10 mouse cellular contexts compared by ENCODE assay signal in genomic region chr5:52743231-52743630, GRCm38 (mm10). TPM values are rescaled to one million over a fixed set of nuclear protein-coding genes. Genes with fewer than 3 reads are reported as not detected.
A peak's percentile ranks its signal among the peaks of the same experiment; 100 is the strongest.
DNase-seq lines count a peak whose midpoint lies in the region; ATAC-seq lines count a peak whose summit lies in the region.
"Had no signal": no experiment of that assay in that cellular context is flagged by ENCODE, and none has a peak within 500 bp of the region (broad histone marks: within the 10 kb centered on the region; RNA-seq: fewer than 3 reads in every experiment).

No protein-coding gene starts in this region.

- DNase-seq in kidney, postnatal 14 days: no peak
- no peak for DNase-seq in embryonic facial prominence, embryonic 10.5 days (ENCODE audit: low spot score)
- DNase-seq in adrenal gland, postnatal 10 days: no peak
- DNase-seq in layer of hippocampus, postnatal 36 days: no peak
- DNase-seq: thymus, postnatal 36 days had no signal

- H3K9me3 ChIP-seq in kidney, embryonic 16.5 days (ENCODE audit: low read length): no peaks in the 10 kb centered on the region
- H3K9me3 ChIP-seq in embryonic facial prominence, embryonic 10.5 days: no peaks in the 10 kb centered on the region
- H3K9me3 ChIP-seq in hindbrain, embryonic 16.5 days (ENCODE audit: control insufficient read depth, low read length): no peaks in the 10 kb centered on the region

- peak overlapping the region; percentile 88; the same call in 1 of the 2 replicates for H3K4me3 ChIP-seq in kidney, embryonic 16.5 days (ENCODE audit: low read length)
- peak overlapping the region; percentile 91 for H3K4me3 ChIP-seq in embryonic facial prominence, embryonic 10.5 days
- no peak overlapping the region for H3K4me3 ChIP-seq in hindbrain, embryonic 16.5 days (ENCODE audit: low read length)

- H3K27ac ChIP-seq in kidney, embryonic 16.5 days (ENCODE audit: low read length): no peak overlapping the region
- no peak overlapping the region for H3K27ac ChIP-seq in embryonic facial prominence, embryonic 10.5 days (replicated peaks)
- no peak overlapping the region for H3K27ac ChIP-seq in hindbrain, embryonic 16.5 days (ENCODE audit: low read depth, low read length)

- peaks cover 13% of the 10 kb centered on the region for H3K4me1 ChIP-seq in kidney, embryonic 16.5 days (ENCODE audit: insufficient read depth, low read length)
- peaks cover 12% of the 10 kb centered on the region for H3K4me1 ChIP-seq in embryonic facial prominence, embryonic 10.5 days
- H3K4me1 ChIP-seq in hindbrain, embryonic 16.5 days (ENCODE audit: control insufficient read depth, insufficient read depth, low read depth, low read length): peaks cover 5% of the 10 kb centered on the region

- H3K4me2 ChIP-seq in kidney, embryonic 16.5 days (replicated peaks; ENCODE audit: low read depth, low read length): peak overlapping the region; percentile 67
- H3K4me2 ChIP-seq in hindbrain, embryonic 16.5 days (ENCODE audit: low read length): peak overlapping the region; percentile 21; the same call in 1 of the 2 replicates

- H3K27me3 ChIP-seq in kidney, embryonic 16.5 days (ENCODE audit: insufficient read depth, low read length): no peaks in the 10 kb centered on the region
- H3K27me3 ChIP-seq in embryonic facial prominence, embryonic 10.5 days (replicated peaks; ENCODE audit: low read depth, poor library complexity, severe bottlenecking): no peaks in the 10 kb centered on the region
- H3K27me3 ChIP-seq in hindbrain, embryonic 16.5 days (replicated peaks; ENCODE audit: control insufficient read depth, insufficient read depth, low read length): no peaks in the 10 kb centered on the region

- no peak for ATAC-seq in kidney, embryonic 16.5 days (ENCODE audit: low FRiP score, low TSS enrichment)
- ATAC-seq in hindbrain, embryonic 16.5 days: no peak
- ATAC-seq in megakaryocyte progenitor cell, adult 5-6 weeks (replicated peaks; ENCODE audit: poor library complexity): peak; percentile 30; the same call in 1 of the 2 replicates
- ATAC-seq in activated CD4-positive, CD25-positive, alpha-beta regulatory T cell, adult 4 months: no peak
- ATAC-seq: inflammation-experienced regulatory T-cells, adult 6 months had no signal

- H3K9ac ChIP-seq in kidney, embryonic 16.5 days (replicated peaks; ENCODE audit: low read length): no peak overlapping the region
- no peak overlapping the region for H3K9ac ChIP-seq in hindbrain, embryonic 16.5 days (ENCODE audit: low read depth, low read length)

- 45% methylated on average over 4 of the region's 4 CpGs for WGBS in kidney, embryonic 16.5 days
- 44% methylated on average over 4 of the region's 4 CpGs for WGBS in embryonic facial prominence, embryonic 10.5 days
- 63% methylated on average over 4 of the region's 4 CpGs for WGBS in hindbrain, embryonic 16.5 days

- 0 out of 2 replicates have a peak, but pooled peaks cover 6% of the 10 kb centered on the region for H3K36me3 ChIP-seq in kidney, embryonic 16.5 days (ENCODE audit: insufficient read depth, low read length)
- H3K36me3 ChIP-seq in embryonic facial prominence, embryonic 10.5 days (replicated peaks): 0 out of 2 replicates have a peak, but pooled peaks cover 2% of the 10 kb centered on the region
- H3K36me3 ChIP-seq in hindbrain, embryonic 16.5 days (ENCODE audit: control insufficient read depth, insufficient read depth, low read length): no peaks in the 10 kb centered on the region

RNA-seq across cellular contexts. Expression of gene Pi4k2b, which starts 1.9 kb away (rescaled TPM):
- 19.4 and 21.9 TPM in 2 replicates for polyA plus RNA-seq in kidney, embryonic 16.5 days (2015; fragmentation: Nextera tagmentation; extraction: Ambion mirVana)
- polyA plus RNA-seq in embryonic facial prominence, embryonic 10.5 days (2016; fragmentation: Nextera tagmentation; extraction: Ambion mirVana): 16.5 and 17.4 TPM in 2 replicates
- 3.6 and 4.8 TPM in 2 replicates for polyA plus RNA-seq in hindbrain, embryonic 16.5 days (2015; fragmentation: Nextera tagmentation; extraction: Ambion mirVana)
- 29.2 and 31.6 TPM in 2 replicates for total RNA-seq in megakaryocyte progenitor cell, adult 5-6 weeks (2015)
- 20.8 and 30.2 TPM in 2 replicates for total RNA-seq in megakaryocyte progenitor cell, adult 5-6 weeks (2017)
- polyA plus RNA-seq in activated CD4-positive, CD25-positive, alpha-beta regulatory T cell, adult 4 months (2017; shearing (Covaris generic)): 1 to 10 TPM; 1.3 to 1.5 TPM
- total RNA-seq in adrenal gland, postnatal 10 days (2021): 10 to 100 TPM; 13.6 to 14.7 TPM
- total RNA-seq in layer of hippocampus, postnatal 36 days (2021): 1 to 10 TPM; 2.1 to 2.8 TPM

RNA-seq across cellular contexts. Expression of gene Zcchc4, which starts 32.0 kb away (rescaled TPM):
- 15.8 and 18.3 TPM in 2 replicates for polyA plus RNA-seq in kidney, embryonic 16.5 days (2015; fragmentation: Nextera tagmentation; extraction: Ambion mirVana)
- 21.1 and 22.6 TPM in 2 replicates for polyA plus RNA-seq in embryonic facial prominence, embryonic 10.5 days (2016; fragmentation: Nextera tagmentation; extraction: Ambion mirVana)
- polyA plus RNA-seq in hindbrain, embryonic 16.5 days (2015; fragmentation: Nextera tagmentation; extraction: Ambion mirVana): 10.6 and 11.1 TPM in 2 replicates
- 28.1 and 30.2 TPM in 2 replicates for total RNA-seq in megakaryocyte progenitor cell, adult 5-6 weeks (2015)
- total RNA-seq in megakaryocyte progenitor cell, adult 5-6 weeks (2017): 23.8 and 27.2 TPM in 2 replicates
- polyA plus RNA-seq in activated CD4-positive, CD25-positive, alpha-beta regulatory T cell, adult 4 months (2017; shearing (Covaris generic)): 10 to 100 TPM; 10.2 to 12.4 TPM
- total RNA-seq in adrenal gland, postnatal 10 days (2021): 10 to 100 TPM in 1 of 2 experiments, 1 to 10 TPM in 1; 8.8 to 13.4 TPM
- total RNA-seq in layer of hippocampus, postnatal 36 days (2021): 10 to 100 TPM; 10.5 to 11.7 TPM
